Mouse (Mus musculus): ENCODE results near the gene Olfr547. TPM values are rescaled to one million over a fixed set of nuclear protein-coding genes. Genes with fewer than 3 reads are reported as not detected.
"Not testable (repeated sequence)": the region's sequence is repeated elsewhere in the genome, so short reads cannot be mapped to it uniquely, and the experiment has no call there.

Gene Olfr547
- not detected for total RNA-seq (2021)

GRCm38 (mm10) chr7:102534449-102534848, at the start of gene Olfr547:
TSS of gene Olfr547 (plus strand) at chr7:102534749.
- intact Hi-C loops (cut with DNase I), result no loop called here
- no peak for DNase-seq

GRCm38 (mm10) chr7:102484766-102485165, 49.8 kb upstream of the Olfr547 start:
- intact Hi-C loops (cut with DNase I); DNase-seq: not testable (repeated sequence)

- intact Hi-C loops (cut with DNase I), result no loop called here
- no peak for DNase-seq
Observed at GRCm38 (mm10) chr7:102486105-102486504, 48.4 kb upstream of the Olfr547 start.

- intact Hi-C loops (cut with DNase I), result no loop called here
Observed at GRCm38 (mm10) chr7:102488161-102488560, 46.4 kb upstream of the Olfr547 start, which contains the start of gene Olfr544. TSS of gene Olfr544 (minus strand) at chr7:102488313.

GRCm38 (mm10) chr7:102494416-102494815, 40.1 kb upstream of the Olfr547 start:
- DNase-seq; intact Hi-C loops (cut with DNase I): not testable (repeated sequence)

More at GRCm38 (mm10) chr7:102488161-102488560, 46.4 kb upstream of the Olfr547 start, which contains the start of gene Olfr544:
- DNase-seq, result no peak

- intact Hi-C loops (cut with DNase I), result no loop called here
- DNase-seq, result no peak
Observed at GRCm38 (mm10) chr7:102499473-102499872, 35.1 kb upstream of the Olfr547 start, which contains the start of gene Olfr545. TSS of gene Olfr545 (minus strand) at chr7:102499573.

GRCm38 (mm10) chr7:102501986-102502385, 32.6 kb upstream of the Olfr547 start:
- DNase-seq, result no peak
- intact Hi-C loops (cut with DNase I), result no loop called here

- peak; percentile 72 for DNase-seq
- intact Hi-C loops (cut with DNase I), result loop anchor here (5.0 kb wide), 1 partner anchor 1365 kb away; no protein-coding TSS in a partner anchor
Observed at GRCm38 (mm10) chr7:102506848-102507247, 27.7 kb upstream of the Olfr547 start.

- DNase-seq, result no peak
- intact Hi-C loops (cut with DNase I), result loop anchor here (5.0 kb wide), 1 partner anchor 1364 kb away; no protein-coding TSS in a partner anchor
Observed at GRCm38 (mm10) chr7:102508066-102508465, 26.5 kb upstream of the Olfr547 start.

GRCm38 (mm10) chr7:102508666-102509065, 25.9 kb upstream of the Olfr547 start:
- intact Hi-C loops (cut with DNase I), result loop anchor here (5.0 kb wide), 1 partner anchor 1364 kb away; no protein-coding TSS in a partner anchor
- no peak for DNase-seq

- intact Hi-C loops (cut with DNase I), result loop anchor here (5.0 to 10.0 kb wide), 2 partner anchors 125 to 1363 kb away; partner anchors contain the start of gene Olfr554
- DNase-seq, result no peak
Observed at GRCm38 (mm10) chr7:102509726-102510125, 24.8 kb upstream of the Olfr547 start.

GRCm38 (mm10) chr7:102511927-102512326, 22.6 kb upstream of the Olfr547 start:
- intact Hi-C loops (cut with DNase I), result loop anchor here (2.0 to 10.0 kb wide), 2 partner anchors 123 to 407 kb away; partner anchors contain the start of gene Olfr554
- no peak for DNase-seq

- intact Hi-C loops (cut with DNase I), result loop anchor here (2.0 to 10.0 kb wide), 2 partner anchors 122 to 406 kb away; partner anchors contain the start of gene Olfr554
Observed at GRCm38 (mm10) chr7:102512814-102513435, 21.6 kb upstream of the Olfr547 start.

GRCm38 (mm10) chr7:102514144-102514543, 20.4 kb upstream of the Olfr547 start:
- intact Hi-C loops (cut with DNase I), result loop anchor here (10.0 kb wide), 1 partner anchor 121 kb away; the partner anchor contains the start of gene Olfr554

More at GRCm38 (mm10) chr7:102512814-102513435, 21.6 kb upstream of the Olfr547 start:
- peak; percentile 91 for DNase-seq

GRCm38 (mm10) chr7:102516261-102517050, 18.1 kb upstream of the Olfr547 start:
- intact Hi-C loops (cut with DNase I), result loop anchor here (10.0 kb wide), 1 partner anchor 118 kb away; the partner anchor contains the start of gene Olfr554
- peak; percentile 78 for DNase-seq

More at GRCm38 (mm10) chr7:102514144-102514543, 20.4 kb upstream of the Olfr547 start:
- DNase-seq, result no peak

GRCm38 (mm10) chr7:102517051-102517335, 17.6 kb upstream of the Olfr547 start:
- peak; percentile 61 for DNase-seq
- intact Hi-C loops (cut with DNase I), result loop anchor here (10.0 kb wide), 1 partner anchor 118 kb away; the partner anchor contains the start of gene Olfr554

GRCm38 (mm10) chr7:102529052-102529451, 5.5 kb upstream of the Olfr547 start:
- DNase-seq, result no peak
- intact Hi-C loops (cut with DNase I), result no loop called here

- intact Hi-C loops (cut with DNase I), result no loop called here
- no peak for DNase-seq
Observed at GRCm38 (mm10) chr7:102540596-102540995, 6.0 kb downstream of the Olfr547 start, which contains the start of gene Olfr548-ps1. TSS of gene Olfr548-ps1 (plus strand) at chr7:102540896.

GRCm38 (mm10) chr7:102541251-102541650, 6.7 kb downstream of the Olfr547 start:
- intact Hi-C loops (cut with DNase I), result no loop called here
- no peak for DNase-seq

GRCm38 (mm10) chr7:102549570-102549969, 15.0 kb downstream of the Olfr547 start, which contains the start of gene Olfr549:
TSS of gene Olfr549 (plus strand) at chr7:102549870.
- DNase-seq, result no peak
- intact Hi-C loops (cut with DNase I), result no loop called here

GRCm38 (mm10) chr7:102553279-102553678, 18.7 kb downstream of the Olfr547 start:
- no peak for DNase-seq
- intact Hi-C loops (cut with DNase I), result no loop called here

All from left cerebral cortex, postnatal 4 days (tissue).